Mouse (Mus musculus) gastrocnemius, adult 2 months (tissue): Measurements from ENCODE around the gene Zfp523. TPM values are rescaled to one million over a fixed set of nuclear protein-coding genes. Genes with fewer than 3 reads are reported as not detected.

Experiments
- DNase-seq: peaks from one replicate; pipeline ENCODE4 v3.0.0; 2022
- H3K27ac ChIP-seq: fragments of 200-600 bp; 2 replicates; pipeline ENCODE4 v1.8.1; 2022; ENCODE audit warnings: mild to moderate bottlenecking
- H3K4me3 ChIP-seq: fragments of 200-600 bp; 2 replicates; pipeline ENCODE4 v1.8.1; 2022; ENCODE audit warnings: mild to moderate bottlenecking, moderate library complexity
- CTCF ChIP-seq: fragments of 200-600 bp; IDR thresholded peaks from 2 replicates; pipeline ENCODE4 v1.8.1; 2022; ENCODE audit warnings: antibody characterized with exemption, mild to moderate bottlenecking, moderate library complexity
- intact Hi-C: fragments of 180-260 bp; cut with DNase I; formaldehyde crosslinking; loops from one replicate; pipeline ENCODE4 v1.15.1; 2025
- long read RNA-seq, 2 experiments: library from polyadenylated mRNA; stranded (forward); transcript quantifications; one replicate each; pipeline ENCODE4 v2.0.0; 2021
- total RNA-seq, 2 experiments: library from RNA; stranded (reverse); gene quantifications; 2 replicates each; pipeline ENCODE4 v1.2.3; 2021

Gene Zfp523
- 10 to 100 TPM; 12.9 to 13.9 TPM for total RNA-seq
- long read RNA-seq, experiment 1, transcript Zfp523-202 (14 exons, 2,864 nt): major isoform, 25 of 36 reads
- long read RNA-seq, experiment 1, partial matches to known transcripts: 3 of 36 reads
- long read RNA-seq, experiment 1, other reads (novel, unspliced or antisense): 7 of 36 reads
- long read RNA-seq, experiment 2, transcript Zfp523-202 (14 exons, 2,864 nt): major isoform, 21 of 30 reads
- long read RNA-seq, experiment 2, partial matches to known transcripts: 4 of 30 reads
- long read RNA-seq, experiment 2, other reads (novel, unspliced or antisense): 4 of 30 reads

- Histone ChIP-seq H3K4me3 (peak within 1 kb of the TSS; percentile 91), H3K27ac (peak within 1 kb of the TSS; percentile 98)
- intact Hi-C loops: no loop called here
- TF ChIP-seq CTCF: no peak
- peak; percentile 95 for DNase-seq
Observed at GRCm38 (mm10) chr17:28176775-28177539, at the start of gene Zfp523. Gene Zfp523, plus strand, starts transcription at chr17:28177129.

- DNase-seq: no peak
- Histone ChIP-seq H3K4me3 (no peak overlapping the region), H3K27ac (no peak overlapping the region)
- TF ChIP-seq CTCF: no peak
- intact Hi-C loops: no loop called here
Observed at GRCm38 (mm10) chr17:28129796-28130195, 47.1 kb upstream of the Zfp523 start.

- Histone ChIP-seq H3K4me3 (no peak overlapping the region), H3K27ac (no peak overlapping the region)
- TF ChIP-seq CTCF: no peak
- intact Hi-C loops: no loop called here
- no peak for DNase-seq
Observed at GRCm38 (mm10) chr17:28130391-28131125, 46.4 kb upstream of the Zfp523 start.

GRCm38 (mm10) chr17:28131156-28131555 lies 45.8 kb upstream of the Zfp523 start:
- Histone ChIP-seq H3K4me3 (no peak overlapping the region), H3K27ac (no peak overlapping the region)
- TF ChIP-seq CTCF: no peak
- intact Hi-C loops: no loop called here
- no peak for DNase-seq

GRCm38 (mm10) chr17:28133193-28133592 lies 43.7 kb upstream of the Zfp523 start:
- intact Hi-C loops: loop anchor here (1.0 kb wide), 1 partner anchor 48 kb away; no protein-coding TSS in a partner anchor
- Histone ChIP-seq H3K27ac (no peak overlapping the region), H3K4me3 (no peak overlapping the region)
- peak; percentile 96 for TF ChIP-seq CTCF
- DNase-seq: peak; percentile 69

GRCm38 (mm10) chr17:28135496-28135895 lies 41.4 kb upstream of the Zfp523 start:
- DNase-seq: no peak
- Histone ChIP-seq H3K4me3 (no peak overlapping the region), H3K27ac (no peak overlapping the region)
- intact Hi-C loops: no loop called here
- TF ChIP-seq CTCF: no peak

GRCm38 (mm10) chr17:28136266-28136665 lies 40.7 kb upstream of the Zfp523 start:
- H3K4me3 ChIP-seq: no peak overlapping the region
- TF ChIP-seq CTCF: no peak
- H3K27ac ChIP-seq: no peak overlapping the region
- no peak for DNase-seq
- intact Hi-C loops: no loop called here

- intact Hi-C loops: no loop called here
- no peak for DNase-seq
Observed at GRCm38 (mm10) chr17:28138013-28138412, 38.9 kb upstream of the Zfp523 start.

GRCm38 (mm10) chr17:28138685-28139084 lies 38.2 kb upstream of the Zfp523 start:
- intact Hi-C loops: no loop called here
- no peak for TF ChIP-seq CTCF
- no peak overlapping the region for H3K27ac ChIP-seq

More at GRCm38 (mm10) chr17:28138013-28138412, 38.9 kb upstream of the Zfp523 start:
- no peak overlapping the region for H3K27ac ChIP-seq
- no peak for TF ChIP-seq CTCF
- no peak overlapping the region for H3K4me3 ChIP-seq

GRCm38 (mm10) chr17:28140431-28141204 lies 36.3 kb upstream of the Zfp523 start:
- no peak overlapping the region for H3K27ac ChIP-seq
- intact Hi-C loops: no loop called here
- no peak for TF ChIP-seq CTCF
- DNase-seq: no peak
- H3K4me3 ChIP-seq: no peak overlapping the region

More at GRCm38 (mm10) chr17:28138685-28139084, 38.2 kb upstream of the Zfp523 start:
- no peak for DNase-seq
- H3K4me3 ChIP-seq: no peak overlapping the region

- Histone ChIP-seq H3K27ac (no peak overlapping the region), H3K4me3 (peak overlapping the region; percentile 73)
- DNase-seq: no peak
- intact Hi-C loops: no loop called here
- no peak for TF ChIP-seq CTCF
Observed at GRCm38 (mm10) chr17:28141205-28141650, 35.7 kb upstream of the Zfp523 start.
